Mouse (Mus musculus) lung, adult 2 months (tissue): ENCODE measurements at regions not wholly inside any gene's neighbourhood (a gene's known extent, or its start where the extent isn't known, plus 50 kb on each side); places are given as distances from the start of the nearest gene placed in this dataset.

ENCODE experiments used
- CTCF ChIP-seq: fragments of 200-500 bp; IDR thresholded peaks from 2 replicates; pipeline ENCODE4 v1.5.1; 2011; ENCODE audit warnings: mild to moderate bottlenecking, low read length, control low read depth; ENCODE audit not compliant: insufficient read depth
- POLR2A ChIP-seq: fragments of 200-500 bp; IDR thresholded peaks from 2 replicates; pipeline ENCODE4 v1.6.1; 2011; ENCODE audit warnings: low read depth, mild to moderate bottlenecking, control low read depth, low read length, borderline replicate concordance; ENCODE audit errors: extremely low read depth

GRCm38 (mm10) chr3:147442925-147443690, 590.9 kb downstream of the Ttll7 start:
- TF ChIP-seq CTCF (no peak), POLR2A (no peak)
